Mouse (Mus musculus) ovary, postnatal 14 days (tissue): ENCODE data around the gene Spaca9.

ENCODE experiments used
- DNase-seq: peaks from one replicate; pipeline ENCODE4 v3.0.0; 2022; ENCODE audit warnings: low spot score

Spaca9 gene

DNA sequence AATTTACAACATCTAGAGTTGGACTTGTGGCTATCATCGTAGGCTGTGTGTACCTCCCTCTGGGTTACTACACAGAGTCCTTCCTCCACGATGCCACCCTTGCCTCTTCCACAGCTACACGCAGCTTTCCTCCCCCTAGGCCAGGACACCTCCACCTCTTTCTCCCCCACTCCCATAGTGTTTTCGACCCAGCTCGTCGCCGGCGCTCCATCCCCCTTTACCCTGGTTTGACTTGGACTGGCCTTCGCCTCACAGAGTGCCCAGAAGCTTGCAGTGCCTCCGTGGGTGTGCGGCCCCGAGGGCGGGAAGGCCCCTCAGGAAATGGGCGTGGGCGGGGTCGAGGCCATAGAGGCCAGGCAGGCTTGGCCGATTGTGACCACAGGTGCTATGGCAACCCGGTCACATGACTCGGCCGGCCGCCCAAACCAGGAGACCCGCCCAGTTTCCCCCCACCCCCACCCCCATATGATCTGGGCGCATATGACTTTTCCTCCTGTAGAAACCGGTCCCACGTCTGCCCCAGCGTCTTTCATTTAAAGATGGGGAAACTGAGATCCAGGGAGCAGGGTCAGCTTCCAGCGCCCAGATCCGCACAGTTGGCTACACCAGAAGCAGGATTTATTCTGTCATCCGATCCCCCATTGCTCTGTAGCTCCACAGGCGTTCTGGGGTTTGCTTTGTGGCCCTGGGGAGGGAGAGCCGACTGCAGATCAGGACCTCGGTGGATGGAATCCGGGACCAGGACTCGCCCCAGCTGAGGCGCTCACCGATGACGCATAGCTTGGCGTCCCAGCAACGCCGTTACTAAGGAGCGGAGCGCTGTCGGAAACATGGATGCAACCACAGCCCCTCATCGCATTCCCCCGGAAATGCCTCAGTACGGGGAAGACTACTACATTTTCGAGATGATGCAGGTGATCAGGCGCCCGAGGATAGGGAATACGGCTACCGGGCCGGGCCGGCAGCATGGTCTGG lies at the start of gene Spaca9, which contains the start of gene Ak8:
Gene Spaca9 (minus strand): TSS at position 367 of the 975 bp plus-strand sequence.
Gene Ak8 (plus strand): TSS at position 804 of the 975 bp plus-strand sequence.
- peak; percentile 78 for DNase-seq

DNA sequence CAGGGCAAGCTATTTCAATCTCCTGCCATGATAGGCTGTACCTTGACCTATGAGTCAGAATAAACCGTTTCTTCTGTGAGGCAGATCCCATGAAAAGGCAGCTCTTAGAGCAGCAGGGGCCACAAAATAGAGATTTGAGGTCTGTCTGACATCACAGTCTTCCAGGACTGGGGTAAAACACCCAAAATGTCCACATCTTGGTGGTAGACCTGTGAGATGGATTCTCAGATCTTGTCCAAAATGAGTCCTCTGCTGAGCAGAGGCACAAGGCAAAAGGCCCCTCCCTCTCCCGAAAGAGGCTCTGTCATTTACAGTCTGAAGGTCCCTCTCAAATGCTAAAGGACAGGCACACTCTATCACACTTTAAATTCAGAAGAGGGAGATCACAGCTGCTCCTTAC lies 48.2 kb upstream of the Spaca9 start:
- no peak for DNase-seq

DNA sequence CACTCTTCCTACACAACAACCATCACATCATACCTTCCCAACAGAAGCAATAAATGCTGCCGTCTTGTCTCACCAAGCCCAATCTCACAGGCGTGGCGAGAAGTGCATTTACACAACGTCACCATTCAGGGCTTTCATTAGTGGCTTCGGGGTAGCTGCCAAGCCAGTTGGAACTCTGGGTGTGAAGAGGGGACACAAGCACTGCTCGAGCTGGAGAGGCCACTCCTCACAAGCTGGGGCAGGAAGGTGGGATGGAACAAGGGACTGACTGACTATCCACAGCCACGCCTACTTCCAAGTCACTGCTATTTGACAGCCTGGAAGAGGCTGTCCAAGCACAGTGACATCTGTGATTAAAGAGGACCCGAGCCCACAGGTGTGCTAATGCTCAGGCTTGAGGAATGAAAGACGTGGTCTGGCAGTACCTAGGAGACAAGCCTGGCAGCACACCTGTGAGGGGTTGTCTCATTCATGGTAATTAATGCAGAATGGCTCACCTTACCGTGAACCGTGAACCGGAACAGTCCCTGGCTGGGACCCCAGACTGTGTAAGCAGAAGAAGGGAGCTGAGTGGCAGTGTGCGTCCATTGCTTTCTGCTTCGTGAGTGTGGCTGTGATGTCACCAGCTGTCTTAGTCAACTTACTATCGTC lies 47.3 kb upstream of the Spaca9 start:
- no peak for DNase-seq

DNA sequence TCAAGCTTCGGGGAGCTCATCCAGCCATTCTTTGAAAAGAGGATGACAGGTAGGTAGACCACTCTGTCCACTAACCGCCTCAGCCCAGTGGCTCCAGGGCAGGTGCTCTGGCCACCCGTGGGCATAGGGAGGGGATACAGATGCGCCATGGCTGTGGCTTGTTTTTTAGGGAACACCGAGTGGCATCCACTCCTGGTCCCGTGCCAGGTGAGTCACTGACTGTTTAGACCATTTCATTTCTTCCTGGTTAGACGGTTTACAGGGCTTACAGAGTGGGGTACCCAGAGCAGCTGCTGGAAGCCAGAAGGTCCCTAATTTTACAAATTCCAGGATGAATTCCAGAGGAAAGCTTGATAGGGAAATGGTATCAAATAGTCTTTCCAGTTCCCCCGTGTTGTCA lies 43.2 kb upstream of the Spaca9 start:
- DNase-seq: no peak

DNA sequence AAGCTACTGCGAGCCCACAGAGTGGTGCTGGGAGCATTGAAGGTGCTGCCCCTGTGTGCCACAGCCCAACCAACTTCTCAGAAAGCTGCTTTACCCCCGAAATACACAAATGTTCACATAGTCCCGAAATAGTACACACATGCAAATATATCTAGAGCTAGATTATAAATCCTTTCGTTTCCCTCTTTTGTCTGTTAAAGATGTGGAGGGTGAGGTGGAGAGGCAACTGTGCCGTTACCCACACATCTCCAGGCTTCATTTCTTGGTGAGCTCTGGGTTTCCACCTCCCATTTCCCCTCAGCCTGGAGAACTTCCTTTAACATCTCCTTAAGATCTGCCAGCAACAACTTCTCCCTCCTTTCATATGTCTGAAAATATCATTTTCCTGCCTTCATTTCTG lies 40.6 kb upstream of the Spaca9 start:
- DNase-seq: no peak

DNA sequence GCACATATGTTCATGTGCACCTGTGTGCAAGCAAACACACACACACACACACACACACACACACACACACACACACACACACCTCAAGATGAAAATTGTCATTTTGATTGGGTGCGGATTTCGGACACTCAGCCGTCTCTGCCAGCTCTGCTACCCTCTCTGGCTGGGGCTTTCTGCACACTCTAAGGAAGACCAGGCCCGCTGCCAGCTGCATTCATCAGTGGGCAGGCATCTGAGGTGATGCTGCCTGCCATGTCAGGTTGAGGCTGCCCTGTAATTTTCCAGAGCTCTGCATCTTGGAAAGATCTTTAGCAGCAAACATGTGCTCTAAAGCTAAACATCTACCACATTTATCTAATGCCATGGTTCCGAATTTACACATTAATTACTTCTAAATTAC lies 37.6 kb upstream of the Spaca9 start:
- no peak for DNase-seq

DNA sequence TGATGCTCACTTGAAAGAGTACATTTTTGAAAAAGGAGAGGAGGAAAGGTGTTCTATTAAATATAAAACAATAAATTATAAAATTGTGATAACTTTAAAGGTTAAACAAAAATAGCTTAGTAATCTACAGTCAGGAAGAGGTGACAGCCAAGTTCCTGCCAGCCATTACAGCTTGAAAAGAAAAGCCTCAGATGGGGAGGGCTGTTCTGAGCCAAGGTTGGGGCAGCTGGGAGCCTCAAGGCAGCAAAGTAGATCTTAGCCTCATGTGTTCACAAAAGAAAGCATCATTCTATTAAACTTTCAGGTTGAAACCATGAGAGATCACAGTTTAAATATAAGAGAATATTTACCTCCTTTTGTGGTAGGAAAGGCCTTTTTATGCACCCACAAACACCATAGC lies 31.1 kb upstream of the Spaca9 start:
- DNase-seq: no peak

DNA sequence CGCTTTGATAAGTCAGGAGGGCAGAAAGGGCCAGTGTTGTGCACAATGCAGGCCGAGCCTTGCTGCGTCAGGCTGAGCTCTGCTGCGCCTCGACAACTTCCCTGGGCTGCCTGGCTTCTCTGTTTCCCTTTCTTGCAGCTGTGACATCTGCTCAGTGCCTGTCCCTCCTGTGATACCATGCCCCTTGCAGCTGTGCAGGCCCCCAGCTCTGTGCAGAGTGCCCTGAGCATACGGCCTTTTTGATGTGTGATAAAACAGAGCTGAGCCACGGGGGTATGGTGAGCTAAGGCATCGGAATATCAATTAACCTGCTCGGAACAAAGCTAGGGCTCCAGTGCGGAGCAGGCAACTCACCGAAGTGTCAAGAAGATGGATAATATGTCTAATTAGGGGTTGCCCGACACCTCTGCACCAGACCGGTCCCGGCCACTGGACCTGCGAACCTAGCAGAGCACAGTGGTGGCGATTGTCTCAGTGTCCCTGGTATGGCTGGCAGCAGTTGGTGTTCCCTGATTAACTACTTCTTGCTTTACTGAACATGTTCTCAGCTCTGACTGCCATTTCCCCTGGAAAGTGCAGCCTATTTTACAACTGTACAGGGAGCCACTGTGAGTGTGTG lies 28.4 kb upstream of the Spaca9 start:
- DNase-seq: no peak

DNA sequence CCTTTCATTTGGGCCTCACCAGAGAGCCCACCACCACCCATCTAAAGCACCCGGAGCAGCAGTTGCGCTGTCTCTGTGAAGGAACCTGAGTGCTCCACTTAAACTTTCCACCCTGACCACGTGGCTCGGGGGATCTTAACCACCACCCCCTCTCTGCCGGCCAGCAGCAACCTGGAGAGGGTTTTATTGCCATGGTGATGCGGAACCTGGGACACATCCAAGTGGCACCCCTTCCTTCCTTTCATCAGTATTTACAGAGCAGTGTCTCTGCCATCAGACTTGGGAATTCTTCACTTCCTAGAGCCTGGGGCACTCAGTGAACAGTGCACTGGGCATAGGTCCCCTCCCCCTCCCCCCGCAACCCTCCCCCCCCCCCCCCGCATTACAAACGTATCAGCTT lies 24.4 kb upstream of the Spaca9 start:
- DNase-seq: no peak

DNA sequence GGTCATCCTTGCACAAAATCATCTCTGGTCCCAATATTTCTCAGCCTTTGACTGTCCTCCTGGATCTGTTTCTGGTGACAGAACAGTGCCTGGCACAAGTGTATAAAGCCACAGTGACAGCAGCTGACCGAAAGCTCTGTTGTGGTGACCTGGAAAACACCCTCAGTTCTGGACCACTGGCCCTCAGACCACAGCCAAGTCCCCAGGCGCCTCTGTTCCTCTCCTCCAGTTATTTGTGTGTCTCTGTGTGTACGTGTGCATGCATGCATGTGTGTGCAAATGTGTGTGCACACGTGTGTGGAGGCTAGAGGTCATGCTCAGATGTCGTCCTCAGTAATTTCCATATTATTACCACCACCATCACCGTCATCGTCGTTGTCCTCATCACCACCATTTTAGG lies 22.9 kb upstream of the Spaca9 start:
- DNase-seq: no peak

DNA sequence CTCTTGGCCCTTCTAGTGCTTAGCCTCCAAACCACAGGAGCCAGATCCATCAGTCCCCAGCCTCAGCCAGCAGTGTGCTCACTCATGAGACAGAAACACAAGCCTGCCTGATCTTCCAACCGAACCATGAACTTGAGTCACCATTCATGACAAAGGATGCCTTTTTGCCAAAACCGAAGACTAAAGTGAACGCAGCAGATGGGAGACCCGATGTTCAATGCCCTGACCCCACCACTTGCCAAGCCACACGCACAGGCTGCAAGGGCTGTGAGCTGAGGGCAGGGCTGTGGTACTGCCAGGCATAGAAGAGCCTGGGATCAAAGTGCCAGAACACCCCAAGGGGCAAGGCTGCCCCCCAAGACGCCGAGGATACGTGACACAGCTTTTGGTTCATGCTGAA lies 13.5 kb upstream of the Spaca9 start:
- no peak for DNase-seq

DNA sequence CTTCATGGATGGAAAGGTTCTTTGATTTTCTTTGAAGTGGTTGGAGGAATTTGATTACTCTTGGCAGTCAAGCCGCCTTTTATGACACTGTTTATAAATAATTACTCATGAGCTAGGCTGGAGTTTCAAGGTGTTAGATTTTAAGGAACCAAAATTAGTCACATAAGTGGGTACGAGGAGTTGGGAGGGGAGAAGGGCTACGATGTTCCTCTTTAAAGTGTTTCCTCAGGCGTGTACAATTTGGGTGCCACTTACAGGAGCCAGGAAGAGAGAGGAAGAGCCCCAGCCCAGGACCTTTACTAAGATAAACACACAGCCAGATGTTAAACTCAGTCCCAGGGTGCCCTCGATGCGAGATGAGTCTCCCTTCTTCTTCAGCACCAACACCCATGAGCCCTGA lies 7.3 kb upstream of the Spaca9 start:
- no peak for DNase-seq

DNA sequence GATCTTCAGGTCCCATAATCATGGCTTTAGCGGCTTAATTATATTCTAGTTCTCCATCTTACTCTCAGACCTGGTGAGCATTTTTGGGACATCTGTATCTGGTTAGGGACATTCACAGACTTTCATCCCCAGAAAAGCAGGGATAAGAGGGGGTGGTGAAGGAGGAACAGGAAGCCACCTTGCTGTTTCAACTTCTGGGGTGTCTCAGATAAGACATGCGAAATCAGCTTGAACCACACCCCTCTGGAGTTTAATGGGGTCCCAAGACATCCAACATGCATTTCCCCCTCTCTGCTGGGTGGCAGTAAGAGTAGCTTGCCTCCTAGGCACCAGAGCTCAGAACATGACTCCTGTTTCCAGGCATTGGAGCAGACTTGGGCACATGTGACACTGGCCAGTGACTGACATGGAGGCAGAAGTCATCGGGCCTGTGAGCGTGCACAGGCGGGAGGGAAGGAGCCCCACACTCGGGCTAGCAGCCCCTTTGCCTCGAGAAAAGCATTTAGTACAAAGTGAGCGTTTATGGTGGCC lies 6.6 kb upstream of the Spaca9 start:
- no peak for DNase-seq

DNA sequence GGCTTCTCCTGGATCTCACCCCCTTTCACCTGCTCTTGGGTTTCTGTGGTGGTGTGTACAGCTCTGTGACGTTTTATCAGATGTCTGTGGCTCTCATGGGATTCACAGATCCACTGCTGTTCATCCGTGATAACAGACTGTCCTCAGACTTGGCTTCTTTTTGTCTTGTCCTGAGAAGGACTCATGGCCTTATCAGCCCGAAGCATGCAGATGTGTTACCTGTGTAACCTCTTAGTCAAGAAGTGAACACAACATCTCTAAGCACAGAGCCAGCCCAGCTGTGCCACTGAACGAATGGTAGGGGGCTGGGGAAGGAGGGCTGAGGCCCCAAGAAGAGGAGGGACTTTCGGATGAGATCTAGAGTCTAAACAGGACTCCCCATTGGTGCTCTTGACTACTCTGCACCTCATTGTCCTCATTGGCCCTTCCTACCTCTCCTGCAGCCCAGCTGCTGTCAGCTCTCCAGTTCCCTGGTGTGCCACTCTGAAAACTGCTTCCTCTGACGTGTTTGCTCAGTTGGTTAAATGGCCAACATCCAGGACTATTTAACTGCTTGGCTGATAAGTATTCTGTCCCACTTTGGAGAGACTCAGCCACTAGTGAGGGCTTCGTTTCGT lies 2.2 kb upstream of the Spaca9 start:
- DNase-seq: no peak

DNA sequence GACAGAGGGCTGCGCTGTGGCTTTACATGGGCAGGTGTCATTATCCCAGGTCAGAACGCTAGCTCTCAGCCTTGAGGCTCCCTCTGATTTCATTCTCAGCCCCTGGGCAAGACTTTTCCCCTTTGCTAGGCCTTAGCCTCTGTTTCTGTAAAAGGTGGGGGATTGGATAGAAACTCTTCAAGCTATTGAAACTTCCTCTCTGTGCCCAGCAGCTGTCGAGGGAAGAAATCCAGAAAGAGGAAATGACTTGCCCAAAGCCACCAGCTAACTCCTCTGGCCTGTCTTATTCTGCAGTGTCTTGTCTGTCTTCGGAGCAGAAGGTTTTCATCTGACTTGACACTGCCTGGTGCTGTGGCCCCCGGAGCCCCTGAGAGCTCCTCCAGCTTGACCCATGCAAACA lies 961 bp downstream of the Spaca9 start:
- DNase-seq: no peak

DNA sequence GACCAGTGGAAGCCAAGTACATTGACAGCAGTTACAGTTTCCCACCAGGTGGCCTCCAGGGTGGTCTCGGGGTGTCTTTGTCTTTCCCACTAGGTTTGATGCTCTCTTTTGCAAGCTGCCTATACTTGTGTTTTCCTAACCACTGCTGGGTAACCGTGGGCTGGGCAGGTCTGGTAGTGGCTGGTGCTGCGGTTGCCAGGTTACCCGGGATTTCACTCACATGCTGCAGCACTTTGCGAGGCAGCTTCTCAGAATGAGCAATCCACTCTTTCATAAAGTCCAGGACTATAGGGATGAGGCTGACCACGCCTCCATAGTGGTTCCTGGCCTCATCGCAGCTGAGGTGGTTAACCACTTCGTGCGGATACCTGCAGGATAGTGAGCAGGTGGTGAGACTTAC lies 6.8 kb downstream of the Spaca9 start:
- no peak for DNase-seq

DNA sequence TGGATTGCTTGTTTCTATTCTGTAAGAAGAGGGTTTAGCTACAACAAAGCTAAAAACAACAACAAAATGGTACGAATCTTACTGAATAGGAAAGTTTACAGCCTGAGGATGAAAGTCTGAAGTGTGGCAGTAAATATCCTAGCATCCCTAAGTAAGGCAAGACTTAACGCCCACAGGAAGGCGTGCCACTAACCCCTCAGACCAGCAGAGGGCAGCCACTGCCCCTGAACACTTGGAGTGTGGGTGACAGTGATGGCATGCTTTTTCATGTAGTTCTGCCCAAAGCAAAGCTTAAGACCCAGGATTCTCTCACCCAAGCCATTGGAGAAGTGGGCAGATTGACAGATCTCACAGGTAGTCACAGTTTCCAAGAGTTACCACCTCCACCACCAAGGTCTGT lies 11.1 kb downstream of the Spaca9 start:
- no peak for DNase-seq

DNA sequence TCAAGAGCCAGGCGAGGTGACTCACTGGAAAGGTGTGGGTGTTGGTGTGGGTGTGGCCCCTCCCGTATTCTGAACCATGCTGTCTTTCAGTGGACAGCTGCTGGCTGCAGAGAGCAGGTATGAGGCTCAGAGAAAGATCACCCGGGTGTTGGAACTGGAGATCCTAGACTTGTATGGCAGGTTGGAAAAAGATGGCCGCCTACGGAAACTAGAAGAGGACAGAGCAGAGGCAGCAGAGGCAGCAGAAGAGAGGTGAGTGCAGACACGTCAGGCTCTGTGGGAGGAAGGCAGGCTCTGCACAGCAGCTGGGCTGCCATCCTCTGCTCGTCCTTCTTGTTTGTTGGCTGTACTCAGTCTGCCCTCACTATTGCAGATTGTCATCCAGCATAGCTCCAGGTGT lies 13.6 kb downstream of the Spaca9 start:
- DNase-seq: no peak

DNA sequence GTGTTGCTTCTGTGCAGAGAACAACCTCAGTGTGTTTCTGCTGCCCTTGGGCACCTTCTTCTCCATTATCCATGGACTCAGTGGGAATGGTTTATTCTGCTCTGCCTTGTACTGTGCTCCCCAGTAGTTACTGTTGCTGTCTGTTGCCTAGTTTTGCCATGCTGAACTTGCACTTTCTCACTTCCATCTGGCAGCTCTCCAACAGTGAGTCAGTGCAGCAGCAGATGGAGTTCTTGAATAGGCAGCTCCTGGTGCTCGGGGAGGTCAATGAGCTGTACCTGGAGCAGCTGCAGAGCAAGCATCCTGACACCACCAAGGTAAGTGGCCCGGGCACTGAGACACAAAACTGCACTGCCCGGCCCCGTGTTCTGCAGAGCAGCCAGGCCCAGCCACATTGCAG lies 17.8 kb downstream of the Spaca9 start:
- no peak for DNase-seq

DNA sequence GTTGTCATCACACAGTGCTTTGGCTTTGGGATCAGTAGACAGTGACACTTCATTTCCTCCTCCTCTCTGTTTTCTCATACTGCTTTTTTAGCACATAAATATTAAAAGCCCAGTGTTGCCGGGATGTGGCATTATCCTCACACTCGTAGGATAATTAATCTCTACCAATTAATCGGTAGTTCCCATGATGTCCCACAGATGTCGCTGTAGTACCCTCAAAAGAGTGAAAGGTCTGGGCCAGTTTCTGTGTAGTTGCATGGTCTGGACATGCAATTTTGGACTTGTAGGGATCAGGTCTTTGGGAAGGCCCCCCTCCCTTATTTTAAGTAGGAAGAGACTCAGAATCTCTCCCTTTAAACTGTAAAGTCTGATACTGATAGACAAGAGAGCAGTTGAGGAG lies 18.8 kb downstream of the Spaca9 start:
- DNase-seq: peak; percentile 38

DNA sequence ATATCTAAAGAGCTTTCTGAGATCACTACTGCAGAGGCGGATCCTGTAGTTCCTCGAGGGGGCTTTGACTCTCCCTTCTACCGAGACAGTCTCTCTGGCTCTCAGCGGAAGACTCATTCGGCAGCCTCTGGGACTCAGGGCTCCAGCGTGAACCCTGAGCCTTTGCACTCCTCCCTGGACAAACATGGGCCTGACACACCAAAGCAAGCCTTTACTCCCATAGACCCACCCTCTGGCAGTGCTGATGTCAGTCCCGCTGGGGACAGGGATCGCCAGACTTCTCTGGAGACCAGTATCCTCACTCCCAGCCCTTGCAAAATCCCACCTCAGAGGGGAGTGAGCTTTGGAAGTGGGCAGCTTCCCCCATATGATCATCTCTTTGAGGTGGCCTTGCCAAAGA lies 23.5 kb downstream of the Spaca9 start:
- DNase-seq: no peak

DNA sequence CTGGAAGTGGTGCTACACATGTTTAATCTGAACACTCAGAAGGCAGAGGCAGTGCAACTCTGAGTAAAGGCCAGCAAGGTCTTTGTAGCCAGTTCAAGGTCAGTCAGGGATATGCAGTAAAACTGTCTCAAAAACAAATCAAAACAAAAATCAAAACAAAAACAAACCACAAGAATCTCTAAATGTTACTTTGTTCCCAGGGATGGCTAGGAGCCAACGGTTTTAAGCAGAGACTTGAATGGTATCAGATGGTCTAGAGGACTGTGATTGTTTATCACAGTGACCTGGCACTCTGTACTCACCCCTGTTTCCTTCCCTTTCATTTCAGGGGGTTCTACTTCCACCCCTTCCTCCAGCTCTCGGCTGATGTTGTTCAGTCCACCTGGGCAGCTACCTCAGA lies 28.1 kb downstream of the Spaca9 start:
- no peak for DNase-seq
